Mouse (Mus musculus): Measurements from ENCODE around the gene Lyrm1.

Lyrm1 gene

DNA sequence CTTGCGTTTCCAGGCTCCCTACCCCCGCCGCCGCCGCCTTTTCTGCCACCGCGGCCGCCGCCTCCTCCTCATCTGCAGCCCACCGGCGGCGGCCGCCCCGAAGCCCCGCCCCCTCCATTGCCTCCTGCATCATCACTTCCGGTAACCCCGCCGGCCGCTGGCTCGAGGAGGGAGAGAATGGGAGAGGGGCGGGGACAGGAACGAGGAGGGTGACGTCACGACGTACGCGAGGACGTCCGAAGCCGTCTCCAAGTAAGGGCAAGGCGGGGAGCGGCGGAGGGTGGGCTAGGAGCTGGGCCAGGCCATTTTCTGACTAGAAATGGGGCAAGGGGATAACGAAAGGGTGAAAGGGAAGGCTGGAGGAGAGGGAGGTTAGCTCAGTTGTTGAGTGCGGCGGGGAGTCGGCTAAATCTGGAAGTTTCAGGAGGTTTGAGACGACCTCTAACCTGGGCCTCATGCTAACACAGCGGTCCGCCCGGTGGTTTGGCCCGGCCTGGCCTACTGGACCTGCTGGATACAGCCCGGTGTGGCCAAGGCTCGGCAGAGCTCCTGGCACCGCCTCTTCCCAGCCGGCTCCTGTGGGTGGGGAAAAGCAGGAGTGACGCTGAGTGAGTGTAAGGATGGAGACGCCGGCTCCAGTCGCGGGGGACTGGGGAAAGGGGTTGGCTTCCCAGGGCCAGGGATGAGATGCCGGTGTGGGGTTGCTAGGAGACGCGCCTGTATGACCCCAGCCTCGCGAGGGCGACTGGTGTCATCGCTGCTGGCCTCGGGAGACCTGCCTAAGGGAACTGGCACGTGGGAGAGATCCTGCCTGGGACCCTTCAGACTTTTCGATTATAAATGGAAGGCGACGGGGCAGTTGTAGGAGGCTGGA, at the start of gene Lyrm1, which contains the start of gene Dcun1d3:
Gene Lyrm1, plus strand, starts transcription at position 223 of the 874 bp plus-strand sequence.
Gene Dcun1d3, minus strand, starts transcription at position 660 of the 874 bp plus-strand sequence.
- peak; percentile 98 for DNase-seq

- no peak for DNase-seq
Observed at GRCm38 (mm10) chr7:119847396-119847795, 48.3 kb upstream of the Lyrm1 start.

DNA sequence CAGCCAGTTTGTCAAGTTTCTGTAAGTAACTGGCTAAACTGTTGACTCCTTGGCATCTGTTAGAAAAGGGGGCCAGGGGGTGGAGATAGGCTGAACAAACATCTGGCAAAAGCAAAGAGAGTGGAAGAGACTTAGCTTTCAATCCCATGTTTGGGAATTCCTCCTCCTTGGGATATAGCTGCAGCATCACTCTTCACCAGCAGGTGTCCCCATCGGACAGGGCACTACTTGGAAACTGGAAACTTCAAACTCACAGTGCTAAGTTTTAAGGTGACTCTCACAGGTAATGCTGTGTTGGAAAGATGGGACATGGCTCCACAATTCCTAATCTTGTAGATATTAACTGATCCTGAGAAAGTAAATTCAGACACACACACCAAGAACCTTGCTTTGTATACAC, 46.6 kb upstream of the Lyrm1 start:
- DNase-seq = peak; percentile 38

DNA sequence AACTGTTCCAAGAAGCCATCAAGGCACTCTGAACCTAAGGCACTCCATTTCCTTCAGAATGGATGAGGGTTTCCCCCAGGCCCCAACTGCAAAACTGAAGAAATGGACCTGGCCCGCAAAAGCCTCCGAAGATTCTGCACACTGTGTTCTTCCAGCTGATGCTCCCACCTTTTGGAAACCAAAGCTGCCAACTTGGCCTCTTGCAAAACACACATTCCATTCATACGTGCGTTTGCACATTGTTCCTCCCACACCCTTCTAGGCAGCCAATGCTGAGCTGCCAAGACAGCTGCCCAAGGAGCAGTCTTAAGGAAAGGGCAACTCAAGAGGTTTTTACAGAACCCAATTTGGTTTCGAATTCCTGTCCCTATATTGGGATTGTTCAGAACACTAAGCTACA, 44.9 kb upstream of the Lyrm1 start:
- DNase-seq = no peak

DNA sequence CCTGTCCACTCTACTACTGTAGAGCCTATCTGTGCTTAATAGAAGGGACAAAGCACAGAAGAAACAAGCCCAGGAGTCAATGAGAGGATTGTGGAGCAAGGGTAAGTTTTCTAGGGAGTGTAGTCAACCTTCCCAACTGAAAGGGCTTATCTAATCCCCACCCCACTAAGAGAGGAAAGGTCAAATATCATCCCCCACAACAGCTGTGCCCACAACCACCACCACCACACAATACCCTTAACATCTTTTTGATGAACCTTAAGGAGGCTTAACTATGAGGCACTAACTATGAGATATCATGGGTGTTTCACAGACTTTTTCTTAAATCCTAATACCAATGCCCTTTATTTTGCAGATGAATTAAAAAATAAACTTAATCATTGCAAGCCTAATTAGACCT, 43.2 kb upstream of the Lyrm1 start:
- DNase-seq = no peak

GRCm38 (mm10) chr7:119853186-119853585, 42.5 kb upstream of the Lyrm1 start:
- DNase-seq = no peak

DNA sequence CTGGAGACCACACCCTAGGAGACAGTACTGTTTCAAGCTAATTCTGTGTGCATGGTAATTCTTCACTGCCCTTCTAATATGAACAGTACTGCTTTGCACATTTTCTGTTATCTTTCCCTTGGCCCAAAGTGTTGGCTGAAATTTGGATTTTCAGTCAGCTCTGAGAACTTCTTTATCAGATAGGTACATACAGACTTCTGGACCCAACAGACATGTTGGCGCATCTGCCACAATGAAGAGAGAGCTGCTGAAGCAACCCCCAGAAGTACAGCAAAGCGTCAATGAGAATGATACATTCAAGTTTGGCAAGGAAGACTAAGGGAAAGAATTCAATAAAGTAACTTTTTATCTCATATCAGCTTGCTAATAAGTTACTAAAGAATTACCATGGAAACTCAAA, 41.3 kb upstream of the Lyrm1 start:
- no peak for DNase-seq

GRCm38 (mm10) chr7:119855031-119855430, 40.6 kb upstream of the Lyrm1 start:
- DNase-seq = no peak

DNA sequence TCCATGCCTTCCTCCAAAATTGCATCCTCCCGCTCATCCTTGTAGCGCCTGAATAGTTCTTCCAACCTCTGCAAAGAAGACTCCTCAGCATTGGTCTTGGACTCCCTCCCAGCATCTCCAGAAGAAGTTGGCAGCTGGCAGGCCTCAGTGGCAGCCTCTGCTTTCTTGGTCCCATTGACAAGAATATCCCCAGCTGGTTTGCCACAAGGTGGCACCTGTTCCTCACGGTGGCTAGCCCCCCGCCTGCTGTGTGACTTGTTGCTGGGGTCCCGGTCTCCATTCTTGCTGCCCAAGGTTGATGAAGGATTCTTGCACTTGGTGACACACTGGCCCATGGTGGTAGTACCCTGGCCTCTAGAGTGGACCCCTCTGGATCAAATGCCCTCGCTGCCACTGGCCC, 36.2 kb upstream of the Lyrm1 start:
- DNase-seq = peak; percentile 19

DNA sequence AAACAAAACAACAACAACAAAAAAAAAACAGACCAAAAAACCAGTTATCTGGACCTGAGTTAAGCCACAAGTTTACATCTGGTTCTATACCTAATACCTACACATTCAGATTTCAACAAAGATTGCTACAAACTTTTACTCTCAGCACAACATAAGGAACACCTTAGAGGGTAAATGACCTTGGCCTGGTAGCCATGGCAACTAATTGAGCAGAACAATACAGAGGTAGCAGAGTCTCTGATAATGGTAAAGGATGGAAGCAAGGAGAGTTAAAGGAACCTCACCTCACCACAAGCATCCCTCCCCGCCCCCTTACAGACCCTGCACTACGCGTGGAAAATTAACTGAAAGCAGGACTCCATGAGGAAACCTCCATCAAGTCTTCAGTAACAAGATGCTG, 35.5 kb upstream of the Lyrm1 start:
- no peak for DNase-seq

- DNase-seq = no peak
Observed at GRCm38 (mm10) chr7:119860554-119860953, 35.1 kb upstream of the Lyrm1 start.

DNA sequence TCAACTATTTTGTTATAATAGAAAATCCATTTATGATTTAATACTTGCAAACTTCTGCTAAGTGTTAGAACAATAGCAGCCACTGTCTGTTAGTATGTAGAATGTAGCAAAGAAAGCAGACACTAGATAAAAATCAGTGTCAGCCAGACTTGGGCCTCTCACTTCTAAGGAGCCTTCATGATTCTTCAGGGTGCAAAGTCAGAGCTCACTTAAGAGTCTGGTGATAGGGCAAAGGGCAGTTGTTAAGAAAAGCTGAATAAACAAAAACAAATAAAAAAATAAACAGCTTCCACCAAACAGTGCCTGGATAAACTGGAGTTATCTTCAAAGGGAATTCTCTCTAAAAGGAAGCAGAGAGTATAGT, 34.7 kb upstream of the Lyrm1 start:
- DNase-seq = no peak

DNA sequence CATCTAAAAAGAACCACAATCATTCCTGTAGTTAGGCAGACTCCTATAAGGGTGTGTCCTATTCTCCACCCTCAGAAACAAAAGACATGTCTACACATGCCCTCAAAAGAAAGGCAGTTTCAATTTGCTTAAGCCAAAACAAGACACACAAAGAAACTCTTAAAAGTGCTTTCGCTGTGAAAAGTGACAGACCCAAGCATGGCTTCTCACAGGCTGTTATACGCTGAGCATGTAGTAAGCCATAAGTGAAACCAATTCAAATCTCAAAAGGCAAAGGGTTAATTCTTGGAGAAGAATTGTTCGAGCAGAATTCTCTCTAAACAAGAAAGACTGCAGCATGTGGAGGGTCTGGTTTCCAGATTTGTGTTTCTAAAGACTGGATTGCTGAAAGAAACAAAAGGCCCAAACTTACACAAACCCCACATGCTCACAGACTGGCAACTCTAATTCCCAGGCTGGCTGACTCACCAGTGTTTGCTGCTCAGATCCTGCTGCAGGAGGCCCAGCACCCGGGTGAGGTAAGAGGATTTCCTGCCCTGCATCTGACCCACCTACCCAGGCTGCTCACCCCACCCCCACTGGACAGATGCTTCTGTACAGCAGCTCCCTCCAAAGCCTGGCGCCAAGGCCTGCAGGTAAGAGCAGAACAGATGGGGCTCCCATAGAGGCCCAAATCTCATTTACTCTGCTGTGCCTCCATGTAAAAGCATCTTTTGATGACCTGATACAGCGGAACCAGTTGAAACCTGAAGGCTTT, 34.1 kb upstream of the Lyrm1 start:
- peak; percentile 58 for DNase-seq

GRCm38 (mm10) chr7:119862167-119862566, 33.5 kb upstream of the Lyrm1 start:
- no peak for DNase-seq

DNA sequence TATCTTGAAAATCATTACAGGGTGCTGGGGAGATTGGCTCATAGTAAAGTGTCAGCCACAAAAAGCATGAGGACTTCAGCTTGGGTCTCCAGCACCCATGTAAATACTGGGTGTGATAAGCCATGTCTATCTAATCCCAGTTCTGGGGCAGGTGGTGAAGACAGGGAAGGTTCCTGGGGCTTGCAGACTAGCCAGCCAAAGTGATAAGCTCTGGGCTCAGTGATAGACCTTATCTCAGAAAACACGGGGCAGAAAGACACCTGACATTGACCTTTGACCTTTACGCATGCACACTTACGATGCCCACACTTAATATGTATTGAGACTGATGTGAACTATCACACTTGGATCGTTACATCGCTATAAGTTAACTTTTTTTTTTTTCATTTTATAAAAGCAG, 31.2 kb upstream of the Lyrm1 start:
- no peak for DNase-seq

DNA sequence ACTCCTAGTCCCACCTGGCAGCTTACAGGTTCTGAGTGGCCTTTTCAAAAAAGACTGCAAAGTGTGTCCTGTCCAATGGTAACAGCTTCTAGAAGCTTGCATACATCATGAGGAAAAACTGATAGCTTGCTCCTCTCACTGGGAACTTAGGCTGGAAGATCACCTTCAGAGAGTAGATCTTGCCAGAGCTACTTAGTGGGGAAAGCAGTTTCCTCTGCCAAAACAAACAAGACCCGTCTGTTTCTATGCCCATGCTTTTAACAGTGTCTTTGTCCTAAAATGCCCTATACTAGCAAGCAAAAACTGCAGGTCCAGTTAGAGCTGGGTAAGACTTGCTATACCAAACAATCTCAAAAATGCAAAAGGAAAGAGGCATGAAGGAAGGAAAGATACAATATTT, 29.5 kb upstream of the Lyrm1 start:
- DNase-seq = no peak

GRCm38 (mm10) chr7:119872204-119872603, 23.5 kb upstream of the Lyrm1 start:
- no peak for DNase-seq

- no peak for DNase-seq
Observed at GRCm38 (mm10) chr7:119873050-119873449, 22.6 kb upstream of the Lyrm1 start.

- DNase-seq = no peak
Observed at GRCm38 (mm10) chr7:119875776-119876440, 19.8 kb upstream of the Lyrm1 start.

DNA sequence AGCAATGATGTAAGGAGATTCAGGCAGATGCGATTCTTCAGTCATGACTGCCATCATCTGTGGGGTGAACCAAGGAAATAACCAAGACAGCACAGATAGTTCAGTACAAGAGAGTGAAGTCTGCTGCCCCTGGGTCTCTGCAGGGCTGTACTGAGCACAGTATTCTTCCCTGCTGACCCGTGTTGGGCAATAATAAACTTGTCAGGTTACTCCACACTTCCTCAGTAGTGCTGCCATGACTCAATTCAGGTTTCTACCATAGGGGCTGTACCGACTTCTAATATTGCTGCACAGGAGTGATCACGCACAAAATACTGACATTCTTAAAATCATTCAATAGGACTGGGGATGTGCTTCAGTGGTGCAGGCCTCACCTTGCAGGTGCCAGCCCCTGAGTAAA, 16.5 kb upstream of the Lyrm1 start:
- DNase-seq = no peak

- no peak for DNase-seq
Observed at GRCm38 (mm10) chr7:119880345-119880744, 15.3 kb upstream of the Lyrm1 start.

GRCm38 (mm10) chr7:119881229-119881628, 14.4 kb upstream of the Lyrm1 start:
- DNase-seq = no peak

DNA sequence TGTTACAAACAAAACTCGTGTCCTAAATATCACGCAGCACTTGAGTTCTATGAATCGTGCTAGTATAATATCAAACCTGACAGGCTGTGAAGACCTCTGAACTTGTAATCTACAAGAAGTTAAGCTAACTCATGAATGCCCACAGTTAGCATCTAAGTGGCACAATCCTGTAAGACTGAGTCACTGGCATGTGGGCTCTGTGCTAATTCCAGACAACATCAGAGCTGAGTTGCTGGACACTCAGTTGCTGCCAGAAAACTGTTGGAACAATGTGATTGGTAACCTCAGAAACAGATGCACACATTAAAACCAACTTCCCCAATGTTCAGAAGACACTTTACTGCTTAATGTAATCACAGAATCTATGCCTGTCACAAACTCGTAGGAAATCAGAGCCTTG, 7.8 kb upstream of the Lyrm1 start:
- DNase-seq = no peak

- DNase-seq = no peak
Observed at GRCm38 (mm10) chr7:119892198-119892597, 3.5 kb upstream of the Lyrm1 start.
